Mouse (Mus musculus) kidney, embryonic 14.5 days (tissue): ENCODE measurements at regions not wholly inside any gene's neighbourhood (a gene's known extent, or its start where the extent isn't known, plus 50 kb on each side); places are given as distances from the start of the nearest gene placed in this dataset.

Source experiments
- ATAC-seq: fragments of 200-750 bp; cut with Nextera tagmentation; 2 replicates; pipeline ENCODE4 v1.8.0; 2017; ENCODE audit warnings: moderate number of reproducible peaks, mild to moderate bottlenecking, moderate TSS enrichment, moderate library complexity; ENCODE audit not compliant: low FRiP score, low TSS enrichment
- H3K27ac ChIP-seq: fragments of 300-500 bp; sonication (generic); 2 replicates; pipeline ENCODE4 v1.5.1; 2014; ENCODE audit warnings: low read depth, mild to moderate bottlenecking, low read length, moderate library complexity, mixed read lengths
- H3K27me3 ChIP-seq: fragments of 300-500 bp; sonication (generic); 2 replicates; pipeline ENCODE4 v1.6.1; 2014; ENCODE audit warnings: mild to moderate bottlenecking, low read length; ENCODE audit not compliant: control insufficient read depth, insufficient read depth
- H3K36me3 ChIP-seq: fragments of 300-500 bp; sonication (generic); 2 replicates; pipeline ENCODE4 v1.6.1; 2014; ENCODE audit warnings: low read length, mixed read lengths; ENCODE audit not compliant: control insufficient read depth, insufficient read depth
- H3K4me1 ChIP-seq: fragments of 300-500 bp; sonication (generic); 2 replicates; pipeline ENCODE4 v1.6.1; 2014; ENCODE audit warnings: low read length, mixed read lengths; ENCODE audit not compliant: control insufficient read depth, insufficient read depth
- H3K4me2 ChIP-seq: fragments of 300-500 bp; sonication (generic); replicated peaks from 2 replicates; pipeline ENCODE4 v1.6.1; 2014; ENCODE audit warnings: low read depth, mild to moderate bottlenecking, low read length
- H3K4me3 ChIP-seq: fragments of 300-500 bp; sonication (generic); 2 replicates; pipeline ENCODE4 v1.5.1; 2014; ENCODE audit warnings: mild to moderate bottlenecking, low read length
- H3K9ac ChIP-seq: fragments of 300-500 bp; sonication (generic); 2 replicates; pipeline ENCODE4 v1.6.1; 2014; ENCODE audit warnings: low read depth, mild to moderate bottlenecking, low read length, moderate library complexity
- H3K9me3 ChIP-seq: fragments of 300-500 bp; sonication (generic); 2 replicates; pipeline ENCODE4 v1.6.1; 2016; ENCODE audit warnings: low read length; ENCODE audit not compliant: control insufficient read depth
- WGBS: fragments of 180-500 bp; shearing (Covaris S2); extraction: QIAGEN DNeasy Blood & Tissue Kit; methylation state at CpG from one replicate; pipeline ENCODE4 v1.1.7; 2014; 5-methylcytosine and 5-hydroxymethylcytosine counted together

DNA sequence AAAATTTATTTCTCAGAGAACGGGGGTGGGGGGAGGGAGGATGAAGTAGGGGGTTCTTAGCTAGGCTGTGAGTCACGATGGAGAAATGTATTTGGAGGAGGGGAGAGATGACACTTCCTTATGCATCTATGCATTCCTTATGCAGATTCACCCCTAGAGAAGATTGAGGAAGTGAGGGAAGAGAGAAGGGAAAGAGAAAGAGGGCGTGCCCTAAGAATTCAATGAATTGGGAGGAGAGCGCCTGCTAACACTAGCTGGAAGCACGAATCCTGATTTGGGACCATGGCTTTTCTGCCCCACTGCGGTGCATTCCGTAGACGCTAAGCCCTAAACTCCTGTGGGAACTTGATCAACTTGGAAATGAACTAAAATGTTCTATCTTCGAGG, 56.1 kb downstream of the Foxi3 start:
- H3K4me2 ChIP-seq, result peak overlapping the region; percentile 84
- no peaks in the 10 kb centered on the region for H3K4me1 ChIP-seq
- no peak overlapping the region for H3K27ac ChIP-seq
- no peaks in the 10 kb centered on the region for H3K9me3 ChIP-seq
- no peaks in the 10 kb centered on the region for H3K36me3 ChIP-seq
- H3K9ac ChIP-seq, result no peak overlapping the region
- WGBS, result 10% methylated on average over 9 of the region's 9 CpGs
- no peak; the same call in 1 of the 2 replicates for ATAC-seq
- peak overlapping the region; percentile 36 for H3K4me3 ChIP-seq
- peaks cover 6% of the 10 kb centered on the region; the same call in 1 of the 2 replicates for H3K27me3 ChIP-seq

DNA sequence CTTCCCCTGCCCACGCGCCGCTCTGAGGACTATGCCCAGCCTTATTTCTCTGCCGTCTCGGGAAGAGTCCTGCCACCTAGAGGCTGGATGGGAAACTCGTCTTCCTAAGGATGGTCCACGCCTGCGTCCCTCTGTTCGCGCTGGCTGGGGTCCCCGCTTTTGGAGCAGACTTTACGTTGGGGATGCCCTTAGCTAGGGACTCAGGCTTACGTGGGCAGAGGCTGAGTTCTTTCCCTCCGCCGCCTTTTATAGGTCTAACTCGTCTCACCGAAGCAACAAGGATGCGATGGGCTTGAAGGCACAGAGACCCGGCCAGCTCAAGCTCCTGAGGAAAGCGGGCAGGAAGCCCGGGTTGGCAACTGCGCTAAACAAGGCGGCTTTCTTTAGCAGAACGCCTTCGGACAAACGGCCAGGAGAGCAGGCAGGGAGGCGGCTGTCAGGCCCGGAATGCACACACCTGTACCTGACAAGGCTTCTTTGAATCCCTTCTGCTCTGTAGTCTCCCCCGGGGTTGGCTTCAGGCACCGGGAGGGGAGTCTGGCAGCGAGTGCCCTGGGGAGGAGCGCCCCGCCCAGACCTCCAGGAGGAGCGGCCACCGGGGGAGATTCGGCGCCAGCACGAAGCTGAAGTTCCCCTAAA, 56.6 kb downstream of the Foxi3 start:
- no peaks in the 10 kb centered on the region for H3K36me3 ChIP-seq
- no peaks in the 10 kb centered on the region for H3K4me1 ChIP-seq
- under 1% methylated on average over 38 of the region's 38 CpGs for WGBS
- H3K27me3 ChIP-seq, result peaks cover 6% of the 10 kb centered on the region; the same call in 1 of the 2 replicates
- peak overlapping the region; percentile 36 for H3K4me3 ChIP-seq
- peak overlapping the region; percentile 84 for H3K4me2 ChIP-seq
- peak; percentile 96 for ATAC-seq
- no peaks in the 10 kb centered on the region for H3K9me3 ChIP-seq
- peak overlapping the region; percentile 34; the same call in 1 of the 2 replicates for H3K9ac ChIP-seq
- H3K27ac ChIP-seq, result no peak overlapping the region

DNA sequence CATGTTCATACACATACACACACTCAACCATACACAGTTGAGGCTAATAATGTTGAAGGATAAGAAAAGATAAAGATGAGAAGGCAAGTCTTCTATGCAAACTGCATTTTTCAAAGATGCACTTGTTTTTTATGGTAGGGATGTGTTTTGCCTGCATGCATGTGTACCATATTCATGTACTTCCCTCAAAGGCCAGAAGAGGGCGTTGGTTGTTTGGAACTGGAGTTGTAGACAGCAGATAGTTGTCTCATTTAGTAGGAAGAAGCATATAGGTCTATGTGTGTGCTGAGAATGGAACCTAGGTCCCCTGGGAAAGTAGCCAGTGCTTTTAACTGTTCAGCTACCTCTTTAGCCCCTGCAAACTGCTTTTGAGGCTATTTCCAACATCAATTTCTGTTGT, 60.1 kb downstream of the Foxi3 start:
- Histone ChIP-seq H3K4me2 (no peak overlapping the region), H3K36me3 (no peaks in the 10 kb centered on the region), H3K27ac (no peak overlapping the region), H3K9me3 (no peaks in the 10 kb centered on the region), H3K9ac (no peak overlapping the region), H3K4me1 (no peaks in the 10 kb centered on the region), H3K27me3 (peaks cover 5% of the 10 kb centered on the region; the same call in 1 of the 2 replicates), H3K4me3 (no peak overlapping the region)
- WGBS, result 19% methylated on average over 1 of the region's 1 CpGs
- ATAC-seq, result no peak

DNA sequence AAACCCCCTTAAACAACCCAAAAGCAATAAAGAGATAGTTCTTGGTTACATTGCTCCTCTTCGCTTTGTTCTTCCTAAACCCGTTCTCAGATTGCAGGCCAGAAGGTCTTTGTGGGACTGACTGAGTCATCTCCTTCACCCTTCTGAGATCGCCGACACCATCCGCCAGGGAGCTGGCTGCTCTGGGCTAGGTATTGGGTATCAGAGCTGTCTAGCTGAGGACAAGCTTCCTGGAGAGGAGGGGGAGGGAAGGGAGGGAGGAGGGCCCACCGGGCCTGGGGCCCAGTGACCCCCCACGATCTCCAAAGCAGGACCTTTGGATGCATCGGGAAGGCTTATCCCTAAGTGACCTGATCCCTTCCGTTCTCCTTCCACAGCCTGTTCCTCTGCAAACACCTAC, 65.0 kb downstream of the Foxi3 start:
- Histone ChIP-seq H3K4me2 (no peak overlapping the region), H3K9ac (no peak overlapping the region), H3K27ac (no peak overlapping the region), H3K27me3 (no peaks in the 10 kb centered on the region), H3K9me3 (no peaks in the 10 kb centered on the region), H3K36me3 (no peaks in the 10 kb centered on the region), H3K4me1 (no peaks in the 10 kb centered on the region), H3K4me3 (no peak overlapping the region)
- WGBS, result 9% methylated on average over 9 of the region's 9 CpGs
- peak; percentile 90 for ATAC-seq

DNA sequence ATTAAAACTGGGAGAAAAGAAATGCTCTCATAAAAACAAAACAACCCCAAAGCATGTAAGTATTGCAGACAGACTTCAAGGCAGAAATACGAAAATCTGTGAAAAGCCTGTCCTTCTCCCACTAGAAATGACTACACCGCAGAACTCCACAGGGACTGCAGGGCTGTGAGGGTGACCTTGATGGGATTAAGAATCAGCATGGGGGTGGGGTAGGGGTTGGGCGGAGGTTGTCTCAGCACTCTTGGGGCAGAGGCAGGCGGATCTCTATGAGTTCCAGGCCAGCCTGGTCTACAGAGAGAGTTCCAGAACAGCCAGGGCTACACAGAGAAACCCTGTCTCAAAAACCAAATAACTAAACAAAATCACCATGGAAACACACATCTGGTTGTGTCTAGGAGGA, 69.1 kb downstream of the Foxi3 start:
- ATAC-seq, result no peak

DNA sequence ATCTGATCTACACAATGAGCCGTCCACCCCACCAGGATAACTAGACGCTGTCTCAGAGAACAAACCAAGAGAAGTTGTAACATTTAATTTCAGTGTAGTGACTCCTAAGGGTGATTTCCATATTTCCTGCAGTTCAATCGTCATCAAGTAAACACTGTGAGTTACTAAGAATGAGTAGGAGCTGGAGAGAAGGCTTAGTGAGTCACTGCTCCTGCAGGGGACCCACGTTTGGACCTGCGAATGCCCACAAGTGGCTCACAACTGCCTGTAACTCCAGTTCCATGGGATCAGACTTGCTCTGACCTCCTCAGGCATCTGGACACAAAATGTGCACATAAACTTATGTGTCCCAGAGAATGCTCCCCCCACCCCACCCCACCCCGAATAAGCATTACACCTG, 73.3 kb downstream of the Foxi3 start:
- WGBS, result 87% methylated on average over 6 of the region's 6 CpGs
- Histone ChIP-seq H3K4me1 (no peaks in the 10 kb centered on the region), H3K4me2 (no peak overlapping the region), H3K9ac (no peak overlapping the region), H3K4me3 (no peak overlapping the region), H3K36me3 (no peaks in the 10 kb centered on the region), H3K27me3 (no peaks in the 10 kb centered on the region), H3K9me3 (no peaks in the 10 kb centered on the region), H3K27ac (no peak overlapping the region)
- ATAC-seq, result no peak

More for the DNA sequence above, 69.1 kb downstream of the Foxi3 start:
- no peak overlapping the region for H3K4me2 ChIP-seq
- H3K27ac ChIP-seq, result no peak overlapping the region
- no peaks in the 10 kb centered on the region for H3K4me1 ChIP-seq
- no peak overlapping the region for H3K9ac ChIP-seq
- 86% methylated on average over 4 of the region's 4 CpGs for WGBS
- H3K36me3 ChIP-seq, result no peaks in the 10 kb centered on the region
- no peak overlapping the region for H3K4me3 ChIP-seq
- H3K27me3 ChIP-seq, result no peaks in the 10 kb centered on the region
- H3K9me3 ChIP-seq, result no peaks in the 10 kb centered on the region

DNA sequence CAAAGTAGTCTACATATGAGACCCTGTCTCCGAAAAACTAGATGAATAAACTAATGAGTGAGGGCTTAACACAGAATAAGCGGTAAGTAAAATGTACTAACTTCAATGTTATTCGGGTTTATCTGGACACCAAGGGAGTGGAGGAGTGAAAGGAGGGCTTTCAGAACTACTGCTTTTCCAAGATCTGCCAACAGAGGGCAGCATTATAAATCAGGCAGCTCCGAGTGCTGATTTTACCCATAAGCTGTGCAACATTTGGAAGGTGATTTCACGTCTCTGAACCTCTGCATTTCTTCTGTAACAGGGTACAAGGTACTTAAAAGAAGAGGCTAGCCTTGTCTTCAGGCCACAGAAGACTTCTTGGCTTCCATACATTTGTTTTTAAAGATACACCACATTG, 74.2 kb downstream of the Foxi3 start:
- 77% methylated on average over 5 of the region's 5 CpGs for WGBS
- Histone ChIP-seq H3K27me3 (no peaks in the 10 kb centered on the region), H3K4me3 (no peak overlapping the region), H3K9ac (no peak overlapping the region), H3K4me1 (no peaks in the 10 kb centered on the region), H3K27ac (no peak overlapping the region), H3K4me2 (no peak overlapping the region), H3K36me3 (no peaks in the 10 kb centered on the region), H3K9me3 (no peaks in the 10 kb centered on the region)
- ATAC-seq, result no peak

DNA sequence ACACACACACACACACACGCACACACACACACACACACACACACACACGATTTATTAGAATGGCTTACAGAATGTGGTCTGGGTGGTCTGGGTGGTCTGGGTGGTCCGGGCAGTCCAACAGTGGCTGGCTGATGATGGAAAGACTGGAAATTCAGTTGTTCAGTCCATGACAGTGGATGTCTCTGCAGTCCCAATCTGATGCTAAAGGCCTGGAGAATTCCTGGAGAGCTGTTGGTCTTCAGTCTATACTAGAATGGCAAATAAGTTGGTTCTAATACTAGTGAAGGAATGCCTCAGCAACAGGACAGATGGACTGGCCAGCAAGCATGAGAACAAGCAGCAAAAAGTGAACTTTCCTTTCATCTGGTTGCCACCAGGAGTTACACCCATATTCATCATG, 87.9 kb downstream of the Foxi3 start:
- no peak for ATAC-seq
- 87% methylated on average over 3 of the region's 3 CpGs for WGBS
- H3K36me3 ChIP-seq, result no peaks in the 10 kb centered on the region
- H3K9me3 ChIP-seq, result no peaks in the 10 kb centered on the region
- H3K4me1 ChIP-seq, result no peaks in the 10 kb centered on the region
- no peak overlapping the region for H3K4me2 ChIP-seq
- no peak overlapping the region for H3K27ac ChIP-seq
- no peak overlapping the region for H3K4me3 ChIP-seq
- no peaks in the 10 kb centered on the region for H3K27me3 ChIP-seq
- H3K9ac ChIP-seq, result no peak overlapping the region

DNA sequence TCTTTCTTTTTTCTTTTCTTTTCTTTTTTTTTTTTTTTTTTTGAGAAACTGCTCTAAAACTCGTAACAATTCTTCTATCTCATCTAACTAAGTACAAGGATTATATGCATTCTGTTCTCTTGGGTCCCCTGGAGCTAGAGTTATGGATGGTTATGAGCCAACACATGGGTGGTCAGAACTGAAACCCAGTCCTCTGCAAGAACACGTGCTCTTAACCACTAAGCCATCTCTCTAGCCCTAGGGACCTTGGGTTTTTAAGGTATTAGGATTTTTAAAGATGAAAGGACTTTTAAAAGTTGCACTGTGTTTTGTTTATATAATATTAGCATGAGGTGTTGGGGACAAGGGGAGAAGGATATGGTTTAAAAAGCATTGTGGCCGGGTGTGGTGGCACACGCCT, 88.9 kb downstream of the Foxi3 start:
- H3K4me2 ChIP-seq, result no peak overlapping the region
- no peak overlapping the region for H3K4me3 ChIP-seq
- H3K9ac ChIP-seq, result no peak overlapping the region
- H3K27ac ChIP-seq, result no peak overlapping the region
- WGBS, result 89% methylated on average over 4 of the region's 4 CpGs
- H3K9me3 ChIP-seq, result no peaks in the 10 kb centered on the region
- ATAC-seq, result no peak
- H3K4me1 ChIP-seq, result no peaks in the 10 kb centered on the region
- no peaks in the 10 kb centered on the region for H3K36me3 ChIP-seq
- no peaks in the 10 kb centered on the region; the same call in 1 of the 2 replicates for H3K27me3 ChIP-seq
